Mouse (Mus musculus): ENCODE results near the gene Utp14b. TPM values are rescaled to one million over a fixed set of nuclear protein-coding genes. Genes with fewer than 3 reads are reported as not detected.

The Utp14b gene
- 1.8 and 2.3 TPM in 2 replicates for polyA plus RNA-seq (2015; fragmentation: Nextera tagmentation; extraction: Ambion mirVana)

DNA sequence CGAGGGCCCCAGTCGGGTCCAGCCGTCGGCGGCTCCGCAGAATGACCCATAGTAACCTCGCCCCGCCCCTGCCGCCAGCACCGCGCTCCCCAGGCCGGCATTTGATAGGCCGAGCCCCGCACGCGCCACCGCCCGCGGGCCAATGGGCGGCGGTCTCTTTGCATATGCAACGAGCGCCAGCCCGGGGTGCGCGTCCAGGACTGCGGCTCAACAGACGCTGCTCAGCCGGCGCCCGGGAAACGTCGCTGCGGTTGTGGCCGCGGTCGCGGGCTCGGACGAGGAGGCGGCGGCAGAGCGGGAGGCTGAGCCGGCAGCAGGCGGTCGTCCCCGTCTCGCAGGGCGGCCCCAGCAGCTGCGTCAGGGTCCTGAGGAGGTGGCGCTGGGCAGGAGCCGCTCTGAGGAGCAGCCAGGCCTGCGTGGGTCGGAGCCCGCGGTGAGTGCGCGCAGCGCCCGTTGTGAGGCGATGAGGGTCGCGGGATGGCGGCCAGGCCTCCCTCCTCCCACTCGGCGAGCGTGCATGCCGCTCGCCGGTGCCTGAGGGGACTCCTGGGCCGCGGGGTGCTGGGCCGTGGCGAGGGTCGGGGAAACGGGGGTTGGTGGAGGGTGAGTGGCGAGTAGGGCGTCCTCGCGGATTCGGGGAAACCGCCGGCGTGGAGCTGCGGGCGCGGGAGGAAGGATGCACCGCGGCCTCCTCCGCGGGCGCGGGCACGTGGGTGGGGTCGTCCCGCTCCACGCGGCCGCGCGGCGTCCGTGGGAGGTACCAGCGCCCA is at the start of gene Utp14b, which contains the start of gene Acsl3:
Gene Utp14b (plus strand): TSS at position 368 of the 770 bp plus-strand sequence.
Gene Acsl3 (plus strand): TSS at position 155 of the 770 bp plus-strand sequence.
- H3K9me3 ChIP-seq (replicated peaks) = no peaks in the 10 kb centered on the region
- peak within 1 kb of the TSS; percentile 94 for H3K9ac ChIP-seq (replicated peaks)
- peaks cover 35% of the 10 kb centered on the region for H3K4me1 ChIP-seq
- peak within 1 kb of the TSS; percentile 72 for H3K4me2 ChIP-seq
- under 1% methylated on average over 93 of the region's 104 CpGs for WGBS
- no peaks in the 10 kb centered on the region for H3K36me3 ChIP-seq
- peak within 1 kb of the TSS; percentile 96 for H3K27ac ChIP-seq (replicated peaks)
- no peaks in the 10 kb centered on the region for H3K27me3 ChIP-seq (replicated peaks)
- peak; percentile 99 for ATAC-seq (ENCODE audit: low FRiP score)
- peak within 1 kb of the TSS; percentile 97 for H3K4me3 ChIP-seq (replicated peaks)

GRCm38 (mm10) chr1:78609134-78609907 is 48.5 kb upstream of the Utp14b start:
- 32% methylated on average over 12 of the region's 12 CpGs for WGBS
- H3K27ac ChIP-seq (replicated peaks) = no peak overlapping the region
- H3K4me1 ChIP-seq = no peaks in the 10 kb centered on the region
- no peak for ATAC-seq (ENCODE audit: low FRiP score)
- H3K9ac ChIP-seq (replicated peaks) = no peak overlapping the region
- H3K27me3 ChIP-seq (replicated peaks) = no peaks in the 10 kb centered on the region
- no peaks in the 10 kb centered on the region for H3K36me3 ChIP-seq
- H3K4me2 ChIP-seq = no peak overlapping the region
- H3K9me3 ChIP-seq (replicated peaks) = no peaks in the 10 kb centered on the region
- H3K4me3 ChIP-seq (replicated peaks) = no peak overlapping the region

DNA sequence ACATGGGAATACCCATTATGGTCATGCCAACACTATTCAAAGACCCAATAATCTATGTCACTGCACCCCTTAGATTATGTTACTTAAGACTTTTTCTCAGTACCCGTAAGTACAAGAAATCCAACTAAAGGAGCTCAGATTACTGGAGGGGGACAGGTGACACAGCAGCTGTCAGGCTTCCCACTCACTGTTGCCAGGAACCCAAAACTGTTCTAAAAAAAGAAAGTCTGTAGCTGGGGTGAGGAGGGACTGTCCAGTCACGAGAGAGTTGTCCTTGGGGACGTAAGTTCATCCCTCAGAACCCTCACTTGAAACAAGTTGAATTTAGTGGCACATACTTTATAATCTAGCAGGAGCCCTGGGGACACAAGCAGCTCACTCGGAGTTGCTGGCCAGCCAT is 46.8 kb upstream of the Utp14b start:
- WGBS = 72% methylated on average over 4 of the region's 4 CpGs
- Histone ChIP-seq H3K4me1 (no peaks in the 10 kb centered on the region), H3K4me2 (no peak overlapping the region), H3K9me3 (replicated peaks) (no peaks in the 10 kb centered on the region), H3K4me3 (replicated peaks) (no peak overlapping the region), H3K27ac (replicated peaks) (no peak overlapping the region), H3K36me3 (no peaks in the 10 kb centered on the region), H3K9ac (replicated peaks) (no peak overlapping the region), H3K27me3 (replicated peaks) (no peaks in the 10 kb centered on the region)
- no peak for ATAC-seq (ENCODE audit: low FRiP score)

GRCm38 (mm10) chr1:78612959-78613358 is 44.9 kb upstream of the Utp14b start:
- H3K9me3 ChIP-seq (replicated peaks) = no peaks in the 10 kb centered on the region
- H3K27me3 ChIP-seq (replicated peaks) = no peaks in the 10 kb centered on the region
- no peaks in the 10 kb centered on the region for H3K36me3 ChIP-seq
- no peaks in the 10 kb centered on the region for H3K4me1 ChIP-seq
- WGBS = 93% methylated on average over 1 of the region's 1 CpGs
- ATAC-seq (ENCODE audit: low FRiP score) = no peak
- H3K4me3 ChIP-seq (replicated peaks) = no peak overlapping the region
- H3K9ac ChIP-seq (replicated peaks) = no peak overlapping the region
- no peak overlapping the region for H3K4me2 ChIP-seq
- no peak overlapping the region for H3K27ac ChIP-seq (replicated peaks)

DNA sequence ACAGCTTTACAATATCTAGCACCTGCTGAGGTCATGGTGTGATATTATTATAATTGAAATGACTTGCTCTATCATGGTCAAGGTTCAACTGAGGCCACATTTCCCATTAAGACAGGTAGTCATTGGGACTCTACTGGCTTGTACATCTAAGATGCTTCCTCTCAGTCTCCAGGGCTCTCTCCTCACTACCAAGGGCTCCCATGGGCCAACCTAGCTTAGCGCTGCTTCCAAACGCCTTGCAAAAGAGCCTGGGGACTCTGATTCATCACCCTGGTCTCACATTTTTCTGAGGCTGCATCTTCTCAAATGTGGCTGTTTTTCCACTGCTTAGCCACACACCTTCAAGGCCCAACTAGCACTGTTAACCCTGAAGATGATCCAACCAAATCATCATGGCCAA is 33.5 kb upstream of the Utp14b start:
- Histone ChIP-seq H3K4me1 (no peaks in the 10 kb centered on the region), H3K27me3 (replicated peaks) (no peaks in the 10 kb centered on the region), H3K36me3 (no peaks in the 10 kb centered on the region), H3K9ac (replicated peaks) (no peak overlapping the region), H3K9me3 (replicated peaks) (no peaks in the 10 kb centered on the region), H3K27ac (replicated peaks) (no peak overlapping the region), H3K4me3 (replicated peaks) (no peak overlapping the region), H3K4me2 (no peak overlapping the region)
- ATAC-seq (ENCODE audit: low FRiP score) = no peak
- 93% methylated on average over 2 of the region's 2 CpGs for WGBS

- WGBS = 75% methylated on average over 3 of the region's 3 CpGs
- H3K4me2 ChIP-seq = no peak overlapping the region
- no peak for ATAC-seq (ENCODE audit: low FRiP score)
These were observed 23.4 kb upstream of the Utp14b start for GRCm38 (mm10) chr1:78634486-78634885.

DNA sequence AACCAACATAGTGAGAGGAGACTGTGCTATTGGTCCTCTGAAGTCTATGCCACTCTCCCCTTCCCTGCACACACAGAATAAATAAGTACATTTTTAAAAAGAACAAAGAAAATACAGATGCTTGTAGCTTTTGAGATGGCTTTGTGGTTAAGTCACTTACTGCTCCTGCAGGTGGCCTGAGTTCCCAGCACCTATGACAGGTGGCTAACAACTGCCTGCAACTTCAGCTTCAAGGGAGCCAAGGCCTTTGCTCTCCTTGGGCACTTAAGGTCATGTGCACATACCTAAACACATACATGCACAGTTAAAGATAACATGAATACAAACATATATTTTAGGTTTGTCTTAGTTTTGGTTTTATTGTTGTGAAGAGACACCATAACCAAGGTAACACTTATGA is 17.0 kb upstream of the Utp14b start:
- Histone ChIP-seq H3K4me1 (no peaks in the 10 kb centered on the region), H3K36me3 (no peaks in the 10 kb centered on the region), H3K9me3 (replicated peaks) (no peaks in the 10 kb centered on the region), H3K27ac (replicated peaks) (no peak overlapping the region), H3K27me3 (replicated peaks) (no peaks in the 10 kb centered on the region), H3K4me3 (replicated peaks) (no peak overlapping the region), H3K4me2 (no peak overlapping the region), H3K9ac (replicated peaks) (no peak overlapping the region)
- ATAC-seq (ENCODE audit: low FRiP score) = no peak

More at GRCm38 (mm10) chr1:78634486-78634885, 23.4 kb upstream of the Utp14b start:
- no peaks in the 10 kb centered on the region for H3K4me1 ChIP-seq
- H3K4me3 ChIP-seq (replicated peaks) = no peak overlapping the region
- no peaks in the 10 kb centered on the region for H3K27me3 ChIP-seq (replicated peaks)
- no peaks in the 10 kb centered on the region for H3K36me3 ChIP-seq
- no peaks in the 10 kb centered on the region for H3K9me3 ChIP-seq (replicated peaks)
- no peak overlapping the region for H3K9ac ChIP-seq (replicated peaks)
- H3K27ac ChIP-seq (replicated peaks) = no peak overlapping the region

- Histone ChIP-seq H3K36me3 (no peaks in the 10 kb centered on the region), H3K9me3 (replicated peaks) (no peaks in the 10 kb centered on the region), H3K27me3 (replicated peaks) (no peaks in the 10 kb centered on the region), H3K9ac (replicated peaks) (no peak overlapping the region), H3K27ac (replicated peaks) (no peak overlapping the region), H3K4me3 (replicated peaks) (no peak overlapping the region), H3K4me2 (no peak overlapping the region), H3K4me1 (no peaks in the 10 kb centered on the region)
- no peak for ATAC-seq (ENCODE audit: low FRiP score)
- WGBS = 96% methylated on average over 3 of the region's 3 CpGs
These were observed 16.0 kb upstream of the Utp14b start for GRCm38 (mm10) chr1:78641791-78642190.

DNA sequence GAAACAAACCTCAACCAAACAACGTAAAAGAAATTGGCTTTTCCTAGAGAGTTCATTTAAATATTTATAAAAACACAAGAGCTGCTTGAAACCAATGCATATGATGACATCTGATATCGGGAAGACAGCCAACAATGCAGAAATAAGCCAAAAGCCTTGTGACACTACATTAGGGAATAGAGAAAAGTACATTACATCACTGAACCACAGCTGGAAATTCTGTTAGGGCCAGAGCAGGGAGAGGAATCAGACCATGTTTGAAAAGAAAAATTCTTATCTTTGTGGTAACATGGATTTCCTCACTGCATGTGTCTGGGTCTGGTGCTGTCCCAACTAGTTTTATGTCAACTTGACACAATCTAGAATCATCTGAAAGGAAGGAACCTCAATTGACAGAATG is 15.6 kb upstream of the Utp14b start:
- Histone ChIP-seq H3K4me2 (no peak overlapping the region), H3K36me3 (no peaks in the 10 kb centered on the region), H3K27ac (replicated peaks) (no peak overlapping the region), H3K9me3 (replicated peaks) (no peaks in the 10 kb centered on the region), H3K9ac (replicated peaks) (no peak overlapping the region), H3K4me1 (0 out of 2 replicates have a peak, but pooled peaks cover under 1% of the 10 kb centered on the region), H3K4me3 (replicated peaks) (no peak overlapping the region), H3K27me3 (replicated peaks) (no peaks in the 10 kb centered on the region)
- ATAC-seq (ENCODE audit: low FRiP score) = no peak
- WGBS = 81% methylated on average over 2 of the region's 2 CpGs

GRCm38 (mm10) chr1:78647317-78647885 is 10.4 kb upstream of the Utp14b start:
- Histone ChIP-seq H3K27me3 (replicated peaks) (no peaks in the 10 kb centered on the region), H3K9me3 (replicated peaks) (no peaks in the 10 kb centered on the region), H3K27ac (replicated peaks) (no peak overlapping the region), H3K4me3 (replicated peaks) (no peak overlapping the region), H3K36me3 (no peaks in the 10 kb centered on the region), H3K9ac (replicated peaks) (no peak overlapping the region), H3K4me2 (no peak overlapping the region), H3K4me1 (0 out of 2 replicates have a peak, but pooled peaks cover 4% of the 10 kb centered on the region)
- no peak for ATAC-seq (ENCODE audit: low FRiP score)
- WGBS = 53% methylated on average over 8 of the region's 8 CpGs

DNA sequence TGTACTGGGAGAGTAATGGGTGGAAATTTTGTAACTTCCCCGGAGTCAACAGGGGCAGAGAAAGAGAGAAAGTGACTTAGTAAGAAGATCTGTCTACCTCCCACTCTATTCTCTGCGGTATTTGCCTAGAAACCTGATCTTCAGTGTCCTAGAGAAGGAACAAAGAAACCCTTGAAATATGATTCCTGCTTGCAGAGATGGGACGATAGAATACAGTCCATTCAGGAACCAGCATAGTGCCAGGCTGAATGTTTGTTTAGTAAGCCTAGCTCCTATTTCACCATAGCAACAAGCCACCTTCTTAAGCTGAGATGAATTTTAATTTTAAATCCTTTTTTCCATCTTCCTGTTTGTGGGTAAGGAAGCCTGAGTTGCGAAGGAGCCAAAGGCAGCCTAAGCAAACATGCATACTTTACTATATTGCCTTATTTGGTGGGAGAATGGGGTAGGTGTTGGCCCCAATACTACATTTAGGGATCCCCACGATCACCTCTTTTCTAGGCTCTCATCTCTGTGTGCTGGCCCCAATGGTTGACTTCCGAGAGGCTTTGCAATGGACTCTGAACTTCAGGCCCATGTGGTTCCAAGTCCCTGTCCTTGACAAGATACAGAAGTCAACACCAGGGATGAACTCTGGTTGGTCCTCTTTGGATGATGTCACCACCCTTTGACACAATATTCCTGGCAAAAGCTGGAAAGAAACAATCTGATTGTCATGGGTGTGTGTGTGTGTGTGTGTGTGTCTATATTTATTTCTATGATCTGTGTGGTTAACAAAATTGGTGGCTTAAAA is 8.4 kb upstream of the Utp14b start:
- ATAC-seq (ENCODE audit: low FRiP score) = no peak
- Histone ChIP-seq H3K9ac (replicated peaks) (no peak overlapping the region), H3K27me3 (replicated peaks) (no peaks in the 10 kb centered on the region), H3K4me1 (0 out of 2 replicates have a peak, but pooled peaks cover 4% of the 10 kb centered on the region), H3K27ac (replicated peaks) (no peak overlapping the region), H3K4me2 (no peak overlapping the region), H3K4me3 (replicated peaks) (no peak overlapping the region), H3K9me3 (replicated peaks) (no peaks in the 10 kb centered on the region), H3K36me3 (no peaks in the 10 kb centered on the region)
- WGBS = 53% methylated on average over 6 of the region's 6 CpGs

Data from neural tube, embryonic 15.5 days (tissue).